Mouse (Mus musculus) kidney, adult 11 months (tissue): ENCODE results near the gene Shprh.
A peak's percentile ranks its signal among the peaks of the same experiment; 100 is the strongest.
"Not testable (repeated sequence)": the region's sequence is repeated elsewhere in the genome, so short reads cannot be mapped to it uniquely, and the experiment has no call there.

ENCODE experiments used
- DNase-seq: peaks from one replicate; pipeline ENCODE4 v3.0.0; 2022

The Shprh gene

DNA sequence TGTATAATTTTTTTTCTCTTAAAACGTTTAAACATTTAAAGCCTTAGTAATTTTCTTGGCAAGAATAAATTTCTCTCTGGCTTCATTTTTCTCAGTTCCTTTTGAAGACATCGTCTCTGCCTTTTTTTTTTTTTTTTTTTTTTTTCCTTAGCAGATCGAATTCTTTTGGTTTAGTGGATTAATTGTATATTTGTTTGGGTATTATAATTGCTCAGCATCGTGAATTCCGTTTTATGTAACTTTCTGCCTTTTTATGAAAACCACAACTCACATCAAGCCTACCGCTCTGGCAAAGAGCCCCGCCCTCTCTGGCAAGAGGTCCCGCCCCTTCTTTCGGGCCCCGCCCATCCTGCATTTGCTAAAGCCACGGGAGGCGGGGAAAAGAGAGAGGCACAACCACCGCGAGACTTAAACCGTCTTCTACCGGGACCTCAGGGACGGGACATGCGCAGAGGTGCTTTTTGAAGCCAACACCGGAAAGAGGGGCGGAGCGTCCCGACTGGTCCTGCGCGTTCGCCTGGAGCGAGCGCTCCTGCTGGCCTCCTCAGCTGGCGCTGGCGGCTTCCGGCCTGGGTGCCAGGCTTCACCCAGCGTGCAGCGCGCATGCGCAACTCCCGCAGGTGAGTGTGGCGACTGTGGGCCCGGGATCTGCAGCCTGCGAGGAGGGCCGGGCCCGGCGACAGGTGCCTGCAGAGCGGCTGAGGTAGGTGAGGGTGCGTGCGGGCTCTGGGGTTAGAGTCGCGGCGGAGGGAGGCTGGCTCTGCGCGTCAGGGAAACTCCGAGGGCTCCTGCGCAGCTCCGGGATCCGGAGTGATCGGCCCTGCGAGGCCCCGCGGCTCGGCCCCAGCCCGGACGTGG is at the start of gene Shprh:
Shprh (plus strand) TSS at position 544 of the 858 bp plus-strand sequence.
- DNase-seq: peak; percentile 99

DNA sequence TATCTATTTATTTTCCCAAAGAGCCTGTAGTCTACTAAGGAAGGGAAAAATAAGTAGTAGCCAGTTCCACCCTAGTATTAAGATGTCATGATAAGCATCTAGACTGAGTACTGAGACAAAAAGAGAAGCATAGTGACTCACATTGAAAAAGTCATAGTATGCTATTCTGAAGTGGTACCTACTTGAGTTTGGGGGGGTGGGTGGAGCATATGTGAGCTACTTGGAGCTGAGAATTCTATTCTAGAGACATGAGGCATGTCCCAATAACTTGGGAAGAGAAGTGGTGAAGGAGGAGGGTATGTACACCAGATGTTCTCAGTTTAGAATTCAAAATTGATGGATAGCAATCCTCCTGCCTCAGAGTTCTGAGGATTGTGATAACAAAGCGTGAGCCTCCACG is 27.4 kb upstream of the Shprh start:
- no peak for DNase-seq

DNA sequence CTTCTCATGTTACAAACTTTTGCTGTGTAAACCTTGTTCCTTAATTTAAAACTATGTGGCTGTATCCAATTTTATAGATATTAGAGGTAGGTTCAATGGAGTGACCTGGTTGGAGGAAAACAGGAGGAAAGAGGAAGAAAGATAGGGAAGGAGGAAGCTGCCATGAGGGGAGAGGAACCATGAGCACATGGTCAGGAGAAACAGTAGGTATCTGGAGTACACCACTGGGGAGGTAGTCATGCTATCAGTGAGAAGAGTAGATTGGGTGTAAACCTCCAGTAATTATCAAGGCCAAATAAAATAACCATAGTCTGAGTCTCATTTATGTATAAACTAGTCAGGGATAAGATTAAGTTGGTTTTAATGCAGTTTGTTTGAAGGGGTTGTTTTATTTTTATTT is 3.6 kb upstream of the Shprh start:
- no peak for DNase-seq

DNA sequence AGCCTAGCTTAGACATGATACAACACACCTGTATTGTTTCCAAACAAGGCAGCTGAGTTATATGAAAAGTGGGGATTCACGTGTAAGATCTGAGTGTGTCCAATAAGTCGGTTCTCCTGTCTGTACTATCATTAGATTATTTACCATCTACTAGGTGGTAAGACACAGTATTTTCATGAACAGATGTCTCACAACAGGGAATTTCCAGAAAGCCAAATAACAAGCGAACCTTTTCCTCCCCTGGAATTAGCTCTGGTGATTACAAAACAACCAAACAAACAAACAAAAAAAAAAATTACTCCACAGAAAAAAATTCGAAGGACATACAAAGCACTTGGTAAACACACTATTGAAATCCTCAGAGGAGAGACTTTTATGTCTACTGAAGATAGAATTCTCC is 781 bp upstream of the Shprh start:
- DNase-seq: no peak

DNA sequence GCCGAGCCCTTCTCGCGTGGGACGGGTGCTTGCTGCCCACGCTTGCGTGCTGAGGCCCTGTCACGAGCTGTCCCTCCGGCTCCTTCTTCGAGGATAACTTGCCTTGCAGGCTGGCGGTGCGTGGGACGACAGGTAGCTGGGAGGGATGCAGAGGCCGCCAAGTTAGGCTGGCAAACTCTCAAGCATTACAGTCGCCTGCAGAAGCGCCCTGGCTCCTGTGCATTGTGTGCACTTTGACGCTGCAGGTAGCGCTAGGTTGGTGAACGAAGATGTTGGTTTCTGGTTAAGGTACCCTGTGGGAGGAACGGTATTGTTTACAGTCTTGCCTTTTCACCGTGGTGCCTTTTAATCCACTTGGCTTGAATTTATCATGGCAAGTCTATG is 507 bp downstream of the Shprh start:
- no peak for DNase-seq

DNA sequence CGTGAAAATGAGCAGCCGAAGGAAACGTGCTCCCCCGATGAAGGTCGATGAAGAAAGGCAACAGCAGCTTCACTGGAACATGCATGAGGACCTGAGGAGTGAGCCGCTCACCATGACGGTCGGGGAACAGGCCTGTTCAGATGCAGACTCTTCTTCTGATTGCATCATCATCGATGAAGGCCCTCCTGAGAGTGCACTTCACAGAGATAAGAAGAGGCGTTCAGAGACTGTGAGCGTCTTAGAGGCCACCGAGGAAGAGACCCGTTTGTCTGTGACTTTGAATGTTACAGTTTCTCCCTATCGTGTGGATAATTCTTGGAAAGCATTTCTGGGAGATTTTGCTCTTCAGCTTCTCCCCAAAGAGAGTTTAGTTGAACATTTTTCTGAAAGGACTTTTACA is 2.4 kb downstream of the Shprh start:
- no peak for DNase-seq

DNA sequence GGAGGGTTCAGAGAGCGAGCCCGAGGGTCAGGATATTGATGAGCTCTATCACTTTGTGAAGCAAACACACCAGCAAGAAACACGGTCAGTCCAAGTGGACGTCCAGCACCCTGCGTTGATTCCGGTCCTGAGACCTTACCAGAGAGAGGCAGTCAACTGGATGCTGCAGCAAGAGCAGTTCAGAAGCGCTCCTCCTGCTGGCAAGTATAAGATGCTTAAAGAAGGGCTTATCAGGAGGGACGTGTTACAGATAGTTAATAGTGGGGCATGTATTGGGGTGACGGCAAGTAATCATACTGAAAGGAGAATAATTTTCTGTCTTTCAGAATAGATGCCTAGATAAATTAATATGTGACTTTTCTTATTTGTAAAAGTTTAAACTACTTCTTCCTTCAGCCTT is 7.8 kb downstream of the Shprh start:
- DNase-seq: no peak

DNA sequence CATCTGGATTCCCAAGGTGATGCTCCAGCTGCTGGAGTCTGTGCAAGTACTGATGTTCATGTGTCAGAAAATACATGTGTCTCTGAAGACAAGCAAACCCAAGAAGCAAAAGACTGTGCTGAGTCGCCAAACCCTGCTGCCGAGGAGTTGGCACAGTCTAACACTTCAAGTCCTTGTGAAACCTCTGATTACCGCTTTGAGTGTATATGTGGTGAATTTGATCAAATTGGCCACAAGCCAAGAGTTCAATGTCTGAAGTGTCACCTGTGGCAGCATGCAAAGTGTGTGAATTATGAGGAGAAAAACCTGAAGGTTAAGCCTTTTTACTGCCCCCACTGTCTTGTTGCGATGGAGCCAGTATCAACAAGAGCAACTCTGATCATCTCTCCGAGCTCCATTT is 15.3 kb downstream of the Shprh start:
- DNase-seq: no peak

DNA sequence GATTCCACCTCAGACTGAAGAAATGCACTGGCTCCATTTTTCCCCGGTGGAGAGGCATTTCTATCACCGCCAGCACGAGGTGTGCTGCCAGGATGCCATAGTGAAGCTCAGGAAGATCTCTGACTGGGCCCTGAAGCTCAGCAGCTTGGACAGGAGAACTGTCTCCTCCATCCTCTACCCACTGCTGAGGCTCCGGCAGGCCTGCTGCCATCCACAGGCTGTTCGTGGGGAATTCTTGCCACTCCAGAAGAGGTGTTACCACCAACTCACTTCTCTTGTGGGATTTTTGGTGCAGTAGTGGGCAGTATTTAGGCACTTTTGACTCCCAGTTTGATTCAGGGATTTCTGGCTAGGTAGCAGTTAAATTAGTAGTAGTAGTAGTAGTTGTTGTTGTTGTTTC is 21.0 kb downstream of the Shprh start:
- no peak for DNase-seq

DNA sequence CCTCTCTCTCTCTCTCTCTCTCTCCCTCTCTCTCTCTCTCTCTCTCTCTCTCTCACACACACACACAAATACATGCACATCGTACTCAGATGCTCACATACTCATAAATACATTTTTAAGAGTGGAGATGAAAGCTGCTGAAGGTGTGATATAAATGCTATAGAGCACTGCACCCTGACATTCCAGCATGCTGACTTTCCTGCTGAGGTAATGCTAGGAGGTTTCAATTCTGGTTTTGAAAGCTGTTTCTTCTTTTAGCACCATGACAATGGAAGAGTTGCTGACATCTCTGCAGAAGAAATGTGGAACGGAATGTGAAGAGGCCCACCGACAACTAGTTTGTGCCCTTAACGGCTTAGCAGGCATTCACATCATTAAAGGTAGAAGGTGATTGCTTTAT is 22.4 kb downstream of the Shprh start:
- DNase-seq: no peak

DNA sequence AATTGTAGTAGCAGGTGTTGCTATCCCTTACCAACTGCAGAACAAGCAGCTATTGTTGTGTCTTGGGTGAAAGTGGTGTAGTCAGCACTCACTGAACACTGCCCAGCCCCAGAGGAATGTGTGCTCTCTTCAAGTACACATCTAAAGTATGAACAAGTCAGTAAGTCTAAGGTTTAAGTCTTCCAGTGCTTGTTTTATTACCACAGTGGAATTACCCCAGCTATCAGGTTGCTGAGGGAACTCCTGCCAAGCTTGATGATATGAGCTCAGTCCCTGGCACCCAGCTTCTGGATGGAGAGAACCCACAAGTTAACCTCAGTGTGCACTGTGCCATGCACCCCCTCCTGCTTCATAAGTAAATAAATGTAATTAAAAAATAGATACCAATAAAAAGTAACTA is 23.3 kb downstream of the Shprh start:
- DNase-seq: no peak

DNA sequence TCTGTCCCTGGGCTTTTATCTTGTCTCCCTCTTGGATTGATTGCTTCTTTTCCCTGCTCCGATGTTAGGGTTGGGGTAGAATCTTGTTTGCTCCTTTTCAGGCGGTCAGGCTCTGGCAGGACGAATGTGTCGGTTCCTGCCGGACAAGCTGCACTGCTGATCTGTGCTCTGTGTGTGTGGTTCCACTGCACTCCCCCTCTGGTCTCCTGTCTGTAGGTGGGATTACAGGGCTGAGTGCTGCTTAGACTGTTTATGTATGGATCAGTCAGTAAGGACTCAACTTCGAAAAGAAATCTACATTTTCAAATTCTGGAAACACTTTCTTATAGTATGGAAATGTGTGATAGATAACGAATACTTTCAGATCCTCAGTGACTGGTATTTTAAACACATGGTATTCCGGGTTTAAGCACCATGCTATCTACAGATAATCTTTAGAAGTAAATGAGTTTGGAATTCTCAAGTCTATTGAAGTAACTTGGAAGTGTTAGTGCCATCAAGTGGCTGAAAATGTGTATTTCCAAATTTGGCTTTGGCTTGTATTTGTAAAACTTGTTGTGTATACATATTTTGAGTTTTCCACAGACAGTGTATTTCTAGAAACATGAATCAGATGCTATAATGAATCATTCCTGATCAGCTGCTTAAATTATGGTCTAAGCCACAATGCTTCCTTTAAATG is 26.7 kb downstream of the Shprh start:
- no peak for DNase-seq

DNA sequence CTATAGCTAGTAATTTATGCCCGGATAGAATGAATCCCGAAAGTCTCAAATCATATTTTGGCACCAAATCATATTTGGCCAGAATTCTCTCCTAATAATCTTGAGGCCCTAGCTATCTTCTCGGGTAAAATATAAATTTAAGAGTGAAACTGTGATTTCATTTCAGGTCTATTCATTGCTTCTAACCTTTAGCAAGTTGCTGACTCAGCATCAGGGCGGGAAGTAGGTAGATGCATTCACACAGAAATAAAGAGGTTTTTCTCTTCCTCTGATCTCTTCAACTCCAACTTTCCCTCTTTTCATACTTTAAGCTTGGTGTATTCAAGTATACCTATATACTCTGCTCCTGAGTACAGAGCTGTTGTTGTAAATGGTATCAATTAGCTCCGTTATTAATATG is 30.9 kb downstream of the Shprh start:
- DNase-seq: no peak

DNA sequence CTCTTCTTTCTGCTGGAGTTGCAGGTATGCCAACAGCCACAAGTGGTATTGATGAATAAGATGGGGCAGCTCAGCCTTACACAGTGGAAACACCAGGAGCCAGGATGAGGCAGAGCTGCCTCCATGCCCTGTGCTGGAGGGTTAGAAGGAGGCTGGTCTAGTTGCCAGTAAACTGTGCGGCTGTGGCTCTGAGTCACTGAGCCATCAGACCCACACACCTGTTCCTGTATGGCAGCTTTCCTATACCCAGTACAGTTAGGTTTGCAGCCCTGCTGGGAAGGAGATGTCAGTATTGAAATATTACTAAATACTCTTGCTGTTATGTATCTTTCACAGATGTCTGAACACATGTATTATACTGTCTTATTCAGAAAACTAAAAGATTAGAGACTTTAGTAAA is 48.1 kb downstream of the Shprh start:
- DNase-seq: no peak

DNA sequence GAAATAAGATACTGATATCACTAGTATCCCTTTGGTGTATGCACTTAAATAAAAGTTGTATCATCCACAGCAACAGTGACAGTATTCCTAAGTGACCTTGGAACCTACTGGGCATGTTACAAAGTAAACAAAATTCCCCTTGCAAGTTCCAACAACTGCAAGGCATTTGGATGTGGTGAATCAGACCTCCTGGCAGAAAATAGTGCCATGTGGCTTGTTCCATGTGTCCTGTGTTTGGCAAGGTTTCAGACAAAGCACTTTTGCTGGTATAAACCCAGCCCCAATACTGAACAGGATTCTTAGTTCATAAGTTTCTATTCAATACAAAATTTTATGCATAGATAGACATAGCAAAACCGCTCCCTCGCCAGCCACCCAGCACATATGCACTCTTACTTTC is 49.1 kb downstream of the Shprh start:
- DNase-seq: no peak

DNA sequence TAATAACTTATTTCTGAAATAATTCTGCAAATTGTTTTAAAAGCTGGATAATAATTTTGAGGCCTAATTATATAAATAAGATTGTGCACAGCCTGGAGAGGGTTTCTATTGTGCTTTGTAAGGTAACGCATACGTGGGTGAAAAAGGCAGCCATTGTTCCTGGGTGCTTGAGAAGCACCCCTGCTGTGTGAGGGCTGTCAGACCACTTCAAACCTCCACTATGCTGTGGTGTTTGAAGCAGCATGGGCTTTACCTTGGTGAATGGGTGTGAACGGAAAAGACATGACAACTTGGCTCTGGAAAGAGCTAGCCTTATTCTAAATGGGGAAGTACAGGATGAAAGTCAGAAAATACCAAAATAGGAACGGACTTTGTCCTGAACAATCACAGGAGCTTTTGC is 50.8 kb downstream of the Shprh start:
- no peak for DNase-seq

DNA sequence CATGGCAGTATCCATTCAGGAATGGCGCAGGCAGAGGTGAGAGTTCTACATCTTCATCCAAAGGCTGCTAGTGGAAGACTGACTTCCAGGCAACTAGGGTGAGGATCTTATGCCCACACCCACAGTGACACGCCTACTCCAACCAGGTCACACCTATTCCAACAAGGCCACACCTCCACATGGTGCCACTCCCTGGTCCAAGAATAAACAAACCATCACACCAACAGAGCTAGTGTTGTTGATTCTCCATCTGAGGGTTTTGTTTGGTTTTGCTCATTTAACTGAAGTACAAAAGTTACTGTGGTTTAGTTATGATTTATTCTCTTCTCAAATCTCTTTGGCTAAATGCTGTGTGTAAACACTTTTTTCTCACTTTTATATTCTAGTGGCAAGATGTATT is 56.7 kb downstream of the Shprh start:
- not testable (repeated sequence) for DNase-seq

DNA sequence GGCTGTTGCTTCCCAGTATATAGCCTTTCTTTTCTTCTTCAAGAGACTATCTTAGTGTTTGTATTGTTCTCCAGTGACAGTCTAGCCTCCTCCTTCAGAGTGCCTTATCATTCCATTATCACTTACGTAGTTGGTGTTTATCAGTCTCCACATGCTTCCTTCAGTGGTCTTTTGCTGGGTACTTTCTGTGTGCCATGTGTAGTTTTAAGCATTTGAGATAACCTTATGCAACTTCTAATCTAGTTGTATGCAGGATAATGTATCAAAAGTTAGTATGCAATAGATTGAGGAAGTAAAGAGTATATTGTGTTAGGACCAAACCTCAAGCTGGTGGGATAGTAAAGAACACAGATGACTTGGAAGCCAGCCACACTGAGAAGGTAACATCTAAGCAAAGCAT is 59.4 kb downstream of the Shprh start:
- no peak for DNase-seq

DNA sequence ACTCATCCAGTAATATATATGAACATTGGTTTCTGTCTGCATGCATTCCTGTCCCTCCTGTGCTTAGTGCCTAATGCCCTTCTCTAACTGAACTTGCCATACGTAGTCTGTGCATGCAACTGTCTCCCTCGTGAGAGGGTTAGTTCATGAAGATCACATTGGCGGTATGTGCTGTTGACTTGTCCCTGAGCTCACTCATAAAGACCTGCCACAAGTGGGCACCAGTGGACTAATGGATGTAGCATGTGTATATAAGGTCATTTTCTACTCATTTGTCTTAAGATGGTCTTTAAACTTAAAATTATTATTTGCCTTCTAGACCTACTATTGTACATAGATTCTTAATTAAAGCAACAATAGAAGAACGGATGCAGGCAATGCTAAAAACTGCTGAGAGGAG is 62.8 kb downstream of the Shprh start:
- peak; percentile 21 for DNase-seq

DNA sequence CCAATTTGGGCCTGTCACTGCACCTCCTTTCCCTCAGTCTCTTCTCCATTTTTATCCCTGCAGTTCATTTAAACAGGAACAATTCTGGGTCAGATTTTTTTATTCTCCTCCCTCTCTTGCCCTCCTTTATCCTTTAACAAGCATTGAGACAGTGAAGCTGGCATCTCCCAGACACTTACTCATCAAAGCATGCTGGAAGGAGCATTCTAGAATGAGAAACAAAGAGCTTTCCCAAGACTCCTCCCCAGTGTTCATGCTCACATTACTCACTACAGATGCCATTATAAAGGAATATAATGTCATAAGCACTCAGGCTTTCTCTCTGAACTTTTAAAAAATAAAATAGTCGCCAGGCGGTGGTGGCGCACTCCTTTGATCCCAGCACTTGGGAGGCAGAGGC is 77.2 kb downstream of the Shprh start:
- no peak for DNase-seq

DNA sequence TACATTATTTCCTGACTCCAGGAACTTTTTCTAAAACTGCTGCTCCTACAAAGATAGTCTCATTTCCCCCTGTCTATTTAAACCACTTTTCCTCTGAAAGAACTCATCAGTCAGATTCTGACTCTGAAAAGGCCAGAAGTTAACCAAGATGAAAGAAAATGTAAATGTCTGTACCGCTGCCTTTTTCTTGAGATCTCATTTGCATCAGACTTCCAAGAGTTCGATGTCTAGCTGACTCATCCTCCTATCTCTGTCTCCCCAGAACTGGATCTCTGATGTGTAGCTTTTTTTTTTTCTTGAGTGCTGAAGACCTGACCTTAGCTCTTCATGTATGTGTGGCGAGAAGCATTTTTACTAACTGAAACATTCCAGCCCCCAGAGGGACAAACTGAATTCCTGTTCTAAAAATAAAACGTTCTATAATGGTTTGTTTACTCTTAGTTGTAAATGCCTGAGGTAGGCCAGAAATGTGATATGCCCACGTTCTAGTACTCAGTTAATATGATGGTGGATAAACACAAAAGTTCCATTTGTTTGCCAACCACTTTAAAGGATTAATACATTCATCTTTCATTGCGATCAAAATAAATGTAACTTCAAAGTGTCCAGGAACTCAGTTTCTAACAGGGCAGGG is 80.4 kb downstream of the Shprh start:
- DNase-seq: no peak

DNA sequence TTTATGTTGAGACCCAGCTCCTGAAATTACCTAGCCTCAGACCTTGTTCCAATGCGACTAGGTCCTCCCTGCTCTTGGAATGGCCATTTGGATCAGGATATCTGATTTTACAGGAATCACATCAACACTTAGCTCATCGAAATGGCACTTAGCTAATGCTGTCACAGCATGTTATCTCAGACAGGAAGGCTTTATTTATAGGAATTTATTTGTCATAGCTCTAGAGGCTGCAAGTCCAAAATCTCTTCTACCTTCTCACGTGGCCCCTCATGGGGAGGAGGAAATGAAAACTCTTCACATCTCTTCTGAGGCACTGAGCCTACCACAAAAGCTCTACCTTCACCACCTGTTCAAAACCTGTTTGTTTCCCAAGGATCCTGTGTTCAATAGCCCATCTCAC is 84.0 kb downstream of the Shprh start:
- DNase-seq: no peak

DNA sequence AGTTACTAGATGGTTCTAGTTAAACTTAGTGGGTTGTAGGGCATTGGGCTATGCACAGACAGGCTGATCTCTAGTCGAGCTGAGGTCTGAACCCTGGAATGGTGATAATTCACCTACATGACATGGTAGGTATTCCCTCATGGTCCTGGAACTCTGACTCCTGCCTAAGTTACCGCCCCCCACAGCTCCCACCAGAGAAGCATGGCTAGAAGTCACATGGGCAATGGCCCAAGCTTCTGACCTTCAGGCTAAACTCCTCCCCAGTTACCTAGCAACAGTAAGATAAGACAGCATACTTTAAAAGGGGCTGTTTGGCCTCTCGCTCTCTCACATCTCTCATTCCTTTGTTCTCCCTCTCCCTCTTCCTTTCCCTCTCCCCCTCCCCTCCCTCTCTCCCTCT is 93.8 kb downstream of the Shprh start:
- not testable (repeated sequence) for DNase-seq

DNA sequence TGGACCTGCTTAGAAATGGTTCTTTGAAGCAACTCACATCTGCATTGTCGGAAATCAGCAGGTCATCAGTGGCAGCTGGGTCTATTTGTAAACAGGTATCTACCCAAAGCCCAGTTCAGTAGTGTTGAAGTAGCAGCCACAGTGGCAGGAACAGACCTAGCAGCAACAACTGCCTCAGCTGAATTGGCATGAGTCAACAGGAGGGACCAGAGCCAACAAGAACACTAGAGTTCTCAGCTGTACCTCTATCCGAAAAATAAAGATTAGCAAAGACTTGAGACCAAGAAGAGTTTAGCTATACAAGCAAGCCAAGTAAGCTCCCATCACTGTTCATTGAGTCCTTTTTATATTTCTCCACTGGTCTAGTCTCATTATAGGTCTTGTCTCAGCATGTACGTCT is 99.0 kb downstream of the Shprh start:
- no peak for DNase-seq
